Mouse (Mus musculus) ES-E14 (cell line): ENCODE results near the gene Ahcy. TPM values are rescaled to one million over a fixed set of nuclear protein-coding genes. Genes with fewer than 3 reads are reported as not detected.

Experiments used
- DNase-seq: peaks from one replicate; pipeline ENCODE4 v3.0.0-alpha.2; 2013; ENCODE audit warnings: low read depth, low spot score
- H3K27ac ChIP-seq: 2 replicates; pipeline ENCODE4 v1.5.1; 2012; ENCODE audit warnings: low read depth, mild to moderate bottlenecking, low read length, moderate library complexity, mixed read lengths; ENCODE audit not compliant: poor library complexity, insufficient read depth, severe bottlenecking
- H3K36me3 ChIP-seq: 2 replicates; pipeline ENCODE4 v1.6.1; 2012; ENCODE audit warnings: mild to moderate bottlenecking, low read length, moderate library complexity, mixed read lengths; ENCODE audit not compliant: control insufficient read depth, poor library complexity, insufficient read depth, severe bottlenecking
- H3K4me1 ChIP-seq, 2 experiments: fragments of 150-350 bp in 1 of 2; sonication (generic) in 1 of 2; 2 replicates each; pipeline ENCODE4 v1.6.1; 2012; ENCODE audit warnings: low read length in 2 of 2, mild to moderate bottlenecking in 1 of 2, mixed read lengths in 1 of 2; ENCODE audit not compliant: control insufficient read depth in 2 of 2, insufficient read depth in 2 of 2, poor library complexity in 1 of 2
- H3K4me3 ChIP-seq, 2 experiments: fragments of 150-350 bp in 1 of 2; sonication (generic) in 1 of 2; 2 replicates each; pipeline ENCODE4 v1.5.1; 2012; ENCODE audit warnings: low read length in 2 of 2, low read depth in 1 of 2, mild to moderate bottlenecking in 1 of 2, mixed read lengths in 1 of 2; ENCODE audit not compliant: insufficient read depth in 1 of 2, poor library complexity in 1 of 2, severe bottlenecking in 1 of 2
- H3K9ac ChIP-seq: 2 replicates; pipeline ENCODE4 v1.6.1; 2012; ENCODE audit warnings: low read depth, mild to moderate bottlenecking, low read length, mixed read lengths; ENCODE audit not compliant: poor library complexity, insufficient read depth, severe bottlenecking
- H3K9me3 ChIP-seq: fragments of 150-350 bp; sonication (generic); 2 replicates; pipeline ENCODE4 v1.6.1; 2012; ENCODE audit warnings: low read depth, mild to moderate bottlenecking, low read length; ENCODE audit not compliant: control insufficient read depth, insufficient read depth
- CHD2 ChIP-seq: IDR thresholded peaks from 2 replicates; pipeline ENCODE4 v1.6.1; 2014; ENCODE audit warnings: mild to moderate bottlenecking, low read depth, low read length, inconsistent platforms
- HCFC1 ChIP-seq: IDR thresholded peaks from 2 replicates; pipeline ENCODE4 v1.6.1; 2012; ENCODE audit warnings: low read length, inconsistent platforms, borderline replicate concordance; ENCODE audit not compliant: insufficient read depth
- MAFK ChIP-seq: IDR thresholded peaks from 2 replicates; pipeline ENCODE4 v1.6.1; 2014; ENCODE audit warnings: mild to moderate bottlenecking, low read depth, low read length, inconsistent platforms; ENCODE audit not compliant: insufficient read depth
- ZC3H11A ChIP-seq: IDR thresholded peaks from 2 replicates; pipeline ENCODE4 v1.6.1; 2012; ENCODE audit warnings: low read depth, mild to moderate bottlenecking, inconsistent platforms, low read length, borderline replicate concordance
- ZNF384 ChIP-seq: IDR thresholded peaks from 2 replicates; pipeline ENCODE4 v1.6.1; 2012; ENCODE audit warnings: low read depth, low read length, inconsistent platforms
- in situ Hi-C, 2 experiments: fragments of 600-800 bp; cut with MboI; formaldehyde crosslinking; loops; one replicate each; pipeline ENCODE4 v1.15.1; 2025; ENCODE audit warnings: low sequenced_read_pairs in 2 of 2, inconsistent platforms in 1 of 2; ENCODE audit not compliant: unreplicated experiment in 2 of 2
- total RNA-seq: library from RNA; depleted of rRNA; stranded (reverse); fragments of 300-350 nt; gene quantifications from 2 replicates; pipeline ENCODE4 v1.2.3, GENCODE M21; 2012

The Ahcy gene
- total RNA-seq, 1 experiment, result 79.6 TPM

GRCm38 (mm10) chr2:155045075-155045474 lies 29.2 kb downstream of the Ahcy start:
- H3K4me1 ChIP-seq, result peaks cover 0 to 3% of the 10 kb centered on the region in 2 experiments; a peak in 2 of 4 replicates
- TF ChIP-seq ZC3H11A, result no peak
- no peak for TF ChIP-seq ZNF384
- no peak for TF ChIP-seq HCFC1
- no peak for TF ChIP-seq MAFK
- TF ChIP-seq CHD2, result no peak

GRCm38 (mm10) chr2:155044542-155044941 lies 29.8 kb downstream of the Ahcy start:
- no peaks in the 10 kb centered on the region for H3K9me3 ChIP-seq
- DNase-seq, result no peak
- TF ChIP-seq ZNF384, result no peak
- no peak for TF ChIP-seq MAFK
- no peak for TF ChIP-seq CHD2
- TF ChIP-seq HCFC1, result no peak
- TF ChIP-seq ZC3H11A, result no peak
- H3K4me3 ChIP-seq, result no peak overlapping the region
- no peak overlapping the region for H3K27ac ChIP-seq
- peaks cover 0 to 3% of the 10 kb centered on the region in 2 experiments; a peak in 1 of 4 replicates for H3K4me1 ChIP-seq
- H3K9ac ChIP-seq, result no peak overlapping the region
- no peaks in the 10 kb centered on the region for H3K36me3 ChIP-seq
- in situ Hi-C loops, result no loop called here

More at GRCm38 (mm10) chr2:155045075-155045474, 29.2 kb downstream of the Ahcy start:
- DNase-seq, result no peak
- H3K9me3 ChIP-seq, result no peaks in the 10 kb centered on the region
- H3K4me3 ChIP-seq, result no peak overlapping the region
- H3K27ac ChIP-seq, result no peak overlapping the region
- no peak overlapping the region for H3K9ac ChIP-seq
- in situ Hi-C loops, result no loop called here
- H3K36me3 ChIP-seq, result no peaks in the 10 kb centered on the region

- in situ Hi-C loops, result no loop called here
- Histone ChIP-seq H3K9me3 (no peaks in the 10 kb centered on the region), H3K4me3 (no peak overlapping the region), H3K27ac (no peak overlapping the region), H3K4me1 (peaks cover 0 to 5% of the 10 kb centered on the region in 2 experiments; a peak in 1 of 4 replicates), H3K9ac (no peak overlapping the region), H3K36me3 (no peaks in the 10 kb centered on the region)
- TF ChIP-seq HCFC1 (no peak), ZC3H11A (no peak), MAFK (no peak), CHD2 (no peak), ZNF384 (no peak)
- DNase-seq, result no peak
Measured at GRCm38 (mm10) chr2:155039956-155040355, 34.3 kb downstream of the Ahcy start.

GRCm38 (mm10) chr2:155032938-155033710 lies 41.2 kb downstream of the Ahcy start:
- H3K4me1 ChIP-seq, result peaks cover 0 to 2% of the 10 kb centered on the region in 2 experiments; a peak in 1 of 4 replicates
- H3K4me3 ChIP-seq, result no peak overlapping the region
- no peak for DNase-seq
- no peak overlapping the region for H3K27ac ChIP-seq
- no peak overlapping the region for H3K9ac ChIP-seq
- no peaks in the 10 kb centered on the region for H3K9me3 ChIP-seq
- in situ Hi-C loops, result no loop called here
- H3K36me3 ChIP-seq, result no peaks in the 10 kb centered on the region
- no peak for TF ChIP-seq MAFK
- no peak for TF ChIP-seq HCFC1
- TF ChIP-seq CHD2, result no peak
- TF ChIP-seq ZC3H11A, result no peak
- no peak for TF ChIP-seq ZNF384
